Mouse (Mus musculus): ENCODE measurements around the gene Arhgap32. TPM values are rescaled to one million over a fixed set of nuclear protein-coding genes. Genes with fewer than 3 reads are reported as not detected.

Arhgap32 gene
- polyA plus RNA-seq, 1 experiment from 2014 or later: 7.7 TPM

GRCm38 (mm10) chr9:32253721-32254120 lies 137.8 kb downstream of the Arhgap32 start:
- no peak overlapping the region for H3K27ac ChIP-seq (ENCODE audit: low read depth)
- H3K9me3 ChIP-seq (ENCODE audit: low read depth, low read length): no peaks in the 10 kb centered on the region
- peaks cover 68% of the 10 kb centered on the region for H3K36me3 ChIP-seq (ENCODE audit: insufficient read depth)
- H3K4me2 ChIP-seq: no peak overlapping the region
- no peaks in the 10 kb centered on the region for H3K4me1 ChIP-seq (ENCODE audit: insufficient read depth)
- no peak overlapping the region for H3K9ac ChIP-seq
- no peak for TF ChIP-seq CTCF (IDR thresholded peaks at IDR 0.05; ENCODE audit: low read depth)
- DNase-seq (no peak), ATAC-seq (ENCODE audit: insufficient read depth) (no peak)
- no peak overlapping the region for H3K4me3 ChIP-seq (ENCODE audit: low read depth, low read length)
- 89% methylated on average over 4 of the region's 4 CpGs for WGBS
- no peaks in the 10 kb centered on the region for H3K27me3 ChIP-seq (ENCODE audit: insufficient read depth, low read length)

DNA sequence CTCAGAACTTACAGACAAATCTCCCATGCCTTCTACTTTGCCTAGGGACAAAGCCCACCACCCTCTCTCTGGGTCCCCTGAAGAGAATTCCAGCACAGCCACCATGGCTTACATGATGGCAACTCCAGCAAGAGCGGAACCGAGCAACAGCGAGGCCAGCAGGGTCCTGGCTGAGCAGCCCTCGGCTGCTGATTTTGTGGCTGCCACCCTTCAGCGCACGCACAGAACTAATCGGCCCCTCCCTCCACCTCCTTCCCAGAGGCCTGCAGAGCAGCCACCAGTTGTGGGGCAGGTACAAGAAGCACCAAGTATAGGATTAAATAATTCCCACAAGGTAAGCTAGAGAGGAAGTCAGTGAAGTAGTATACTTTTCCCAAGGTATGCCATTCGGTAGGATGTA lies 141.4 kb downstream of the Arhgap32 start:
- no peak for ATAC-seq (ENCODE audit: insufficient read depth)
- H3K27ac ChIP-seq (ENCODE audit: low read depth): no peak overlapping the region
- H3K9ac ChIP-seq: no peak overlapping the region
- WGBS: 87% methylated on average over 8 of the region's 8 CpGs
- H3K9me3 ChIP-seq (ENCODE audit: low read depth, low read length): no peaks in the 10 kb centered on the region
- H3K36me3 ChIP-seq (ENCODE audit: insufficient read depth): peaks cover 64% of the 10 kb centered on the region
- TF ChIP-seq CTCF (IDR thresholded peaks at IDR 0.05; ENCODE audit: low read depth): no peak
- no peak overlapping the region for H3K4me3 ChIP-seq (ENCODE audit: low read depth, low read length)
- no peaks in the 10 kb centered on the region for H3K27me3 ChIP-seq (ENCODE audit: insufficient read depth, low read length)
- H3K4me1 ChIP-seq (ENCODE audit: insufficient read depth): no peaks in the 10 kb centered on the region
- no peak overlapping the region for H3K4me2 ChIP-seq
- no peak for DNase-seq

DNA sequence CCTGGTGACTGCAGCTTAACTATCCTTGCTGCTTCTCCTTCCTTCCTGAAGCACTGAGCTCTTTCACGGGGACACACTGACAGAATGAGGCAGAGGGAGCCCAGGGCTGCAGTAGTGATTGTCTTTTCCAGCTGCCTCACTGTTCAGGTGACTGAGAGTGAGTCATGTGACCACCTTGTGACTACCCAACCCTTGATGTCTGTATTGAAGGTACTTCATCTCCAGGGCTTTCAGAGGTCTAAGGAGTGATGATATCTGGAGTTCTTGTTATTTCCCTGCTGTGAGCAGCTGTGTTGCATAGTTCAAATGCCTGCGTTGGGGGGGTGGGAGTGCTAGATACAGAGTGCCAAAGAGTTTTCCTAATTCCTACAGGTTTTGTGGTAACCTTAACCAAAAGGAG lies 141.9 kb downstream of the Arhgap32 start:
- Histone ChIP-seq H3K27ac (ENCODE audit: low read depth) (no peak overlapping the region), H3K9me3 (ENCODE audit: low read depth, low read length) (no peaks in the 10 kb centered on the region), H3K36me3 (ENCODE audit: insufficient read depth) (peaks cover 64% of the 10 kb centered on the region), H3K4me3 (ENCODE audit: low read depth, low read length) (no peak overlapping the region), H3K4me1 (ENCODE audit: insufficient read depth) (no peaks in the 10 kb centered on the region), H3K9ac (no peak overlapping the region), H3K4me2 (no peak overlapping the region), H3K27me3 (ENCODE audit: insufficient read depth, low read length) (no peaks in the 10 kb centered on the region)
- DNase-seq: no peak
- no peak for ATAC-seq (ENCODE audit: insufficient read depth)
- 77% methylated on average over 2 of the region's 2 CpGs for WGBS
- TF ChIP-seq CTCF (IDR thresholded peaks at IDR 0.05; ENCODE audit: low read depth): no peak

DNA sequence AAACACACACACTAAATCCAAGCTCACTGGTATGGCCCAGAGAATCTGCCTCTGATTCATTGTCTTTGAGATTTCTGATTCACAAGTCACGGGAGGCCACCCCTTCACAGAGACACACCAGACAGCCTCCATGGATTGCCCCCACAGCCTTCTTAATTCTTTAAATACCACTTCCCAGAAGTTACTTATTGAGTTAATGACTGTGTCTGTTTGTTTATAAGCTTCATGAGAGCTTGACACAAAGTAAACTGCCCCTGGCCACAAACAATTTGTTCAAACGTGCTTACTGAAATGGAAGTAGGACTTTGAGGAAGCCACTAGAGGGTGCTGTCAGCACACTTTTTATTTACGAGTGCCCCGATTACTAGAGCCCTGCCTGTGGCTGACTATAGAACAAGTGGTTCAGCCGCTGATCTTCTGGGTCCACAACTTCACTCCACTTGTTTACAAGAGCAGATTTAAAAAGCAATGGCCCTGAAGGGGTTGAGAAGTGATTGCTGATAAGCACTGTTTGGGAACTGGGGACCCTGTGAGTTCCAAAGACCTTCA lies 156.0 kb downstream of the Arhgap32 start:
- H3K9me3 ChIP-seq (ENCODE audit: low read depth, low read length): no peaks in the 10 kb centered on the region
- H3K36me3 ChIP-seq (ENCODE audit: insufficient read depth): no peaks in the 10 kb centered on the region
- H3K27me3 ChIP-seq (ENCODE audit: insufficient read depth, low read length): no peaks in the 10 kb centered on the region
- DNase-seq (peak; percentile 95), ATAC-seq (ENCODE audit: insufficient read depth) (peak; percentile 66)
- WGBS: 11% methylated on average over 5 of the region's 5 CpGs
- no peak overlapping the region for H3K27ac ChIP-seq (ENCODE audit: low read depth)
- no peaks in the 10 kb centered on the region for H3K4me1 ChIP-seq (ENCODE audit: insufficient read depth)
- no peak overlapping the region for H3K4me3 ChIP-seq (ENCODE audit: low read depth, low read length)
- H3K4me2 ChIP-seq: no peak overlapping the region
- peak; percentile 83 for TF ChIP-seq CTCF (IDR thresholded peaks at IDR 0.05; ENCODE audit: low read depth)
- no peak overlapping the region for H3K9ac ChIP-seq

DNA sequence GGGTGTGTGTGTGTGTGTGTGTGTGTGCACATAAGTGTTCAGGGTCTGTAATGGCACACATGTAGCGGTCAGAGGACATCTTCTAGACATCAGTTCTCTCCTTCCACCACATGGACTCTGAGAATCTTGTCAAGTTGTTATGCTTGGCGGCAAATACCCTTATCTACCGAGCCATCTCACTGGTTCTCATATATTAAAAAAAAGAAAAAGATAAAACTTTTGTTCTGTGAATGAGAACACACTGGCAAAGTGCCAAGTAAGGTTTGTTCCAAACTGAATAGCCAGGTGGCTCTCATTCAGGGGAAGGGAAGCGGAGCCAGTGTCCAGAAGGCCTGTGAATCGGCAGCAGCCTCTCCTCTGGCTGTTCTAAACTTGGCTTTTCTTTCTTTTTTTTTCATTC lies 162.1 kb downstream of the Arhgap32 start:
- H3K4me3 ChIP-seq (ENCODE audit: low read depth, low read length): no peak overlapping the region
- TF ChIP-seq CTCF (IDR thresholded peaks at IDR 0.05; ENCODE audit: low read depth): no peak
- H3K9ac ChIP-seq: no peak overlapping the region
- no peak overlapping the region for H3K4me2 ChIP-seq
- no peak for DNase-seq
- H3K4me1 ChIP-seq (ENCODE audit: insufficient read depth): no peaks in the 10 kb centered on the region
- H3K36me3 ChIP-seq (ENCODE audit: insufficient read depth): no peaks in the 10 kb centered on the region
- H3K9me3 ChIP-seq (ENCODE audit: low read depth, low read length): no peaks in the 10 kb centered on the region
- ATAC-seq (ENCODE audit: insufficient read depth): no peak
- 76% methylated on average over 5 of the region's 5 CpGs for WGBS
- no peak overlapping the region for H3K27ac ChIP-seq (ENCODE audit: low read depth)
- no peaks in the 10 kb centered on the region for H3K27me3 ChIP-seq (ENCODE audit: insufficient read depth, low read length)

GRCm38 (mm10) chr9:32279789-32280188 lies 163.9 kb downstream of the Arhgap32 start:
- Histone ChIP-seq H3K4me3 (ENCODE audit: low read depth, low read length) (no peak overlapping the region), H3K27me3 (ENCODE audit: insufficient read depth, low read length) (no peaks in the 10 kb centered on the region), H3K36me3 (ENCODE audit: insufficient read depth) (no peaks in the 10 kb centered on the region), H3K4me2 (no peak overlapping the region), H3K9ac (no peak overlapping the region), H3K27ac (ENCODE audit: low read depth) (no peak overlapping the region), H3K4me1 (ENCODE audit: insufficient read depth) (no peaks in the 10 kb centered on the region), H3K9me3 (ENCODE audit: low read depth, low read length) (no peaks in the 10 kb centered on the region)
- TF ChIP-seq CTCF (IDR thresholded peaks at IDR 0.05; ENCODE audit: low read depth): no peak
- DNase-seq (no peak), ATAC-seq (ENCODE audit: insufficient read depth) (no peak)
- WGBS: 58% methylated on average over 3 of the region's 3 CpGs

DNA sequence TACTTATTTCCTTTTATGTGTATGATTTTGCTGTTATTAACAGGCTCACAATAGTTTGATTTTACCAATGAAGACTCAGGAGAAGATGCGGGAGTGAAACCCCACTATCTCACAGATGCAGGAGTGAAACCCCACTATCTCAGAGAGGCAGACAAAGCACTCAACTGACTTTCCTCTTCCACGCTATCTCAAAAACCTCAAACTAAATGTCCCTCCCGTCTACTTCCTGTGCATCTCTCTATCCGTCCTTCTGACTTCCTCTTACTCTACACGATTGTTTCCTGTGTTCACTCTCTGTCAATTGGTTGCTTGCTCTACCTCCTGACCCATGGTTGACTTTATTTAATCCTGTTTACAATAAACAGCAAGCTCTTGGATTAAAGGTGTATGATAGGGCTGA lies 164.5 kb downstream of the Arhgap32 start:
- WGBS: 72% methylated on average over 5 of the region's 5 CpGs
- no peak for ATAC-seq (ENCODE audit: insufficient read depth)
- no peaks in the 10 kb centered on the region for H3K27me3 ChIP-seq (ENCODE audit: insufficient read depth, low read length)
- no peak overlapping the region for H3K4me3 ChIP-seq (ENCODE audit: low read depth, low read length)
- no peak overlapping the region for H3K9ac ChIP-seq
- H3K4me1 ChIP-seq (ENCODE audit: insufficient read depth): no peaks in the 10 kb centered on the region
- H3K4me2 ChIP-seq: no peak overlapping the region
- H3K36me3 ChIP-seq (ENCODE audit: insufficient read depth): no peaks in the 10 kb centered on the region
- H3K27ac ChIP-seq (ENCODE audit: low read depth): no peak overlapping the region
- no peak for DNase-seq
- no peak for TF ChIP-seq CTCF (IDR thresholded peaks at IDR 0.05; ENCODE audit: low read depth)
- no peaks in the 10 kb centered on the region for H3K9me3 ChIP-seq (ENCODE audit: low read depth, low read length)

GRCm38 (mm10) chr9:32283591-32283990 lies 167.7 kb downstream of the Arhgap32 start:
- no peaks in the 10 kb centered on the region for H3K27me3 ChIP-seq (ENCODE audit: insufficient read depth, low read length)
- H3K4me1 ChIP-seq (ENCODE audit: insufficient read depth): no peaks in the 10 kb centered on the region
- H3K4me2 ChIP-seq: no peak overlapping the region
- no peak overlapping the region for H3K27ac ChIP-seq (ENCODE audit: low read depth)
- H3K9me3 ChIP-seq (ENCODE audit: low read depth, low read length): no peaks in the 10 kb centered on the region
- H3K9ac ChIP-seq: no peak overlapping the region
- H3K36me3 ChIP-seq (ENCODE audit: insufficient read depth): no peaks in the 10 kb centered on the region
- no peak for TF ChIP-seq CTCF (IDR thresholded peaks at IDR 0.05; ENCODE audit: low read depth)
- DNase-seq: no peak
- ATAC-seq (ENCODE audit: insufficient read depth): no peak
- 76% methylated on average over 5 of the region's 5 CpGs for WGBS
- H3K4me3 ChIP-seq (ENCODE audit: low read depth, low read length): no peak overlapping the region
